Mouse (Mus musculus) limb, embryonic 13.5 days (tissue): Measurements from ENCODE around the gene Pcdh17. TPM values are rescaled to one million over a fixed set of nuclear protein-coding genes. Genes with fewer than 3 reads are reported as not detected.

Experiments used
- ATAC-seq: fragments of 200-750 bp; cut with Nextera tagmentation; 2 replicates; pipeline ENCODE4 v1.8.0; 2017; ENCODE audit warnings: low read depth, moderate number of reproducible peaks, moderate TSS enrichment; ENCODE audit not compliant: low FRiP score
- H3K27ac ChIP-seq: fragments of 300-500 bp; sonication (generic); 2 replicates; pipeline ENCODE4 v1.5.1; 2015; ENCODE audit warnings: inconsistent platforms, mild to moderate bottlenecking, moderate library complexity
- H3K27me3 ChIP-seq: fragments of 300-500 bp; sonication (generic); 2 replicates; pipeline ENCODE4 v1.6.1; 2015; ENCODE audit warnings: mild to moderate bottlenecking, inconsistent platforms
- H3K36me3 ChIP-seq: fragments of 300-500 bp; sonication (generic); 2 replicates; pipeline ENCODE4 v1.6.1; 2015; ENCODE audit warnings: inconsistent platforms, mild to moderate bottlenecking, moderate library complexity
- H3K4me1 ChIP-seq: fragments of 300-500 bp; sonication (generic); 2 replicates; pipeline ENCODE4 v1.6.1; 2015; ENCODE audit warnings: inconsistent platforms
- H3K4me2 ChIP-seq: fragments of 300-500 bp; sonication (generic); replicated peaks from 2 replicates; pipeline ENCODE4 v1.6.1; 2015; ENCODE audit warnings: inconsistent platforms, mild to moderate bottlenecking, moderate library complexity
- H3K4me3 ChIP-seq: fragments of 300-500 bp; sonication (generic); 2 replicates; pipeline ENCODE4 v1.5.1; 2015; ENCODE audit warnings: moderate library complexity, mild to moderate bottlenecking, inconsistent platforms
- H3K9ac ChIP-seq: fragments of 300-500 bp; sonication (generic); 2 replicates; pipeline ENCODE4 v1.6.1; 2015; ENCODE audit warnings: mild to moderate bottlenecking, inconsistent platforms
- H3K9me3 ChIP-seq: fragments of 300-500 bp; sonication (generic); 2 replicates; pipeline ENCODE4 v1.6.1; 2016; ENCODE audit warnings: inconsistent platforms
- WGBS: fragments of 180-500 bp; shearing (Covaris S2); methylation state at CpG from one replicate; pipeline ENCODE4 v1.1.7; 2015; 5-methylcytosine and 5-hydroxymethylcytosine counted together
- polyA plus RNA-seq: library from polyadenylated mRNA; unstranded; fragments of >200 nt; fragmentation: Nextera tagmentation; extraction: Ambion mirVana; gene quantifications from 2 replicates; pipeline ENCODE4 v1.2.1, GENCODE M21; 2015

Pcdh17 gene
- polyA plus RNA-seq = 8.6 and 8.9 TPM in 2 replicates

DNA sequence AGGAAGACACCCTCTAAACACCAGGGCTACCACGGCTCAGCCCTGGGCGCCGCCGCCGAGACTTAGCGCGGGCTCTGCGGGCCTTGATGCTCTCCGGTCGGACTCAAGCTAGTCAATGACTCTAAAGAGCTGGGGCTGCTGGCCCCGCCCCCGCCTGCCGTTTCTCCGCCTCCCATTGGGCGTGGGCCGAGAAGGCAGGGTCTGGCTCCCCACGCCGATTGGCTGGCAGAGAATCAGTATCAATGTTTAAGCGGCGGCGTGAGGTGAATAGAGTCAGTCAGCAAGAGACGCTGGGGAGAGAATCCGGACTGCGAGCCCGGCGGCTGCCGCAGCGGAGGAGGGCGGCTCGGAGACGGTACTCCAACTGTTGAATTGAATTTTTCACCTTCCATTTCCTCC is at the start of gene Pcdh17:
Gene Pcdh17, plus strand, starts transcription at position 276 of the 399 bp plus-strand sequence.
- H3K27me3 ChIP-seq = peaks cover 43% of the 10 kb centered on the region
- H3K4me3 ChIP-seq = peak within 1 kb of the TSS; percentile 59
- H3K4me2 ChIP-seq = peak within 1 kb of the TSS; percentile 89
- ATAC-seq = peak; percentile 93
- H3K9me3 ChIP-seq = no peaks in the 10 kb centered on the region
- no peaks in the 10 kb centered on the region for H3K36me3 ChIP-seq
- peaks cover 28% of the 10 kb centered on the region for H3K4me1 ChIP-seq
- H3K9ac ChIP-seq = peak within 1 kb of the TSS; percentile 63
- WGBS = under 1% methylated on average over 31 of the region's 31 CpGs
- peak within 1 kb of the TSS; percentile 79 for H3K27ac ChIP-seq

DNA sequence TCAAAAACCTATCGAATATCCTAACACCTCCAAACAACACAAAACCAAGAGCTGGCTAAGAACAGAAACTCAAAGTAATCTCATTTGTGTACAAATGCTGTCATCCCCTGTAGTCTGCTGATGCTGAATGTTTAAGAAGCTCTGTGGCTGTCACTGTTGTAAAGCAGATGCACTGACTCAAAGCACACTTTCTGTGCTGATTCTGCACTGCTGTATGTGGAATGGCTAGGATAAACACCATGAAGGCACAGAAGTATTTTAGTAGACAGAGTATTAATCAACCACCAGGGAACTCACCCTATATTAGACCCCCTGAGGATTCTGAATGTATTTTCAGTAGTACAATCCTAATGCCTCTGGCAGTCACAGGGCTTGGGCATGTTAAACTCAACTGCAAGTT is 46.2 kb upstream of the Pcdh17 start:
- ATAC-seq = no peak
- no peak overlapping the region for H3K9ac ChIP-seq
- 67% methylated on average over 1 of the region's 1 CpGs for WGBS

DNA sequence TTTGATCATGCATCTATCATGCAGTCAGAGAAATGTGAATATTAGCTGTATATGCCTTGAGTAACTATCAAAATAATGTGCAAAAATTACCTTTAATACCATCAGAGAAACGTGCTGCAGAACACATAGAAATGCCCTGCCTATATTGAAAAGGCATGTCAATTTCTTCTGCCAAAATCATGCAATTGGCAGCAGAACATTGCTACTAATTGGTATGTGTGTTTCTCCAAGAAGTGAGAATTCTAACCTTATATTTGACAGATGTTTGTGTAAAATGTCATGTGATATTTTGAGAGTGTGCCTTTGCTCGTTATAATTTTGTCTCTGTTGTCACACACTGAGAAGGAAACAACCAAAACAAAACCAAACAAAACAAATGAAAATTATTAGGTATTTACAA is 18.6 kb upstream of the Pcdh17 start:
- 55% methylated on average over 2 of the region's 2 CpGs for WGBS
- Histone ChIP-seq H3K27ac (no peak overlapping the region), H3K9me3 (no peaks in the 10 kb centered on the region), H3K36me3 (no peaks in the 10 kb centered on the region), H3K4me3 (no peak overlapping the region), H3K9ac (no peak overlapping the region), H3K4me2 (no peak overlapping the region), H3K4me1 (no peaks in the 10 kb centered on the region), H3K27me3 (no peaks in the 10 kb centered on the region)
- ATAC-seq = no peak

More for the DNA sequence above, 46.2 kb upstream of the Pcdh17 start:
- H3K4me3 ChIP-seq = no peak overlapping the region
- H3K9me3 ChIP-seq = no peaks in the 10 kb centered on the region
- no peaks in the 10 kb centered on the region for H3K36me3 ChIP-seq
- H3K4me1 ChIP-seq = no peaks in the 10 kb centered on the region
- no peak overlapping the region for H3K4me2 ChIP-seq
- H3K27ac ChIP-seq = no peak overlapping the region
- H3K27me3 ChIP-seq = no peaks in the 10 kb centered on the region

DNA sequence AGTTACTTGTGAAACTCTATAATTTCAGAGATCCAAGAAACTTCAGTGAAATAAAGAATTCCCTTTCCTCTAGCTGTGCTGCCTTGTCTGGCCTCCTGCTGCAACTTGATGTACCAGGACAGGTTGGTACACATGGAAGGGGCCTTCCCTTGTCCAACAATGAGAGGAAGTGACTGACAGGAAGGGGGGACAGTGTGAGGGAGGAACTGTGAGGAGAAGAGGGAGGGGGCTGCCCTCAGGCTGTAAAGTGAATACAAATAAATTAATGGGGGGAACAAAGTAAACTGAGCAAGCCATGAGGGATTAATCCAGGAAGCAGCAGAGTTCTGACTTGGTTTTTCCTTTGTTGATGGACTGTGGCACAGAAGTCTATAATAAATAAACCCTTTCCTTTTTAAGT is 16.7 kb upstream of the Pcdh17 start:
- Histone ChIP-seq H3K4me1 (no peaks in the 10 kb centered on the region), H3K9ac (no peak overlapping the region), H3K27ac (no peak overlapping the region), H3K4me2 (no peak overlapping the region), H3K4me3 (no peak overlapping the region), H3K27me3 (no peaks in the 10 kb centered on the region), H3K36me3 (no peaks in the 10 kb centered on the region), H3K9me3 (no peaks in the 10 kb centered on the region)
- ATAC-seq = no peak

DNA sequence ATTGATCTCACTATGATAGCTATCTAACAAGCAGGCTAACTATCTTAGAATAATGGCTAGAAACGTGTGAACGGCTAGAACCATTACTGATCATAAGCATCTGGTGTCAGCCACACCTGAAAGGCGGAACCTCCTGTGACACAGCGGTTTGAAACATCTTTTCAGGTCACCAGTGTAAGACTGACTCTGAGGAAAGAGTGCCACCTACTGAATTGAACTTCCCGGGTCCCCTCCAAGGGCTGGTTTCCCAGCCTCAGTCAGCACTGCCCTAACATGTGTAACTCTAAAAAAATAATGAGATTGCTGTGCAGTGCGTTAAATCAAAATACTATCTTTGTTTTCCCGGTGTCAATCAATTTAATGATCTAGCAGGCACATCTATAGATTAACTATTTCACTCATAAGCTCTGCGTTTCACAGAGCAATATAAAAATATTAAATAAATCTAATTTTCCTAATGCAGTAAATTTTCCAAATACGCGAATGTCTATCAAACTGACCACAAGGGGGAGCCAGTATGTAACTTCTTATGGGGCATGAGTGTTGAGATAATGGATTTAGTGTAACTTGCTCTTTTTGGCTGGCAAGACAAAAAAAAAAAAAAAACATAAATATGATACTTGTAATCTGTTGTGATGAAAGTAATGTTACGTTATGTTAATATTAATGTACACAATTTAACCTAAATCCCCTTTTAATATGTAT is 5.1 kb upstream of the Pcdh17 start:
- no peaks in the 10 kb centered on the region for H3K4me1 ChIP-seq
- H3K9me3 ChIP-seq = no peaks in the 10 kb centered on the region
- no peak overlapping the region for H3K27ac ChIP-seq
- H3K9ac ChIP-seq = no peak overlapping the region
- H3K4me3 ChIP-seq = no peak overlapping the region
- peaks cover 4% of the 10 kb centered on the region; the same call in 1 of the 2 replicates for H3K27me3 ChIP-seq
- ATAC-seq = 0 out of 2 replicates have a peak, but pooled peaks have one; percentile 38
- 25% methylated on average over 11 of the region's 11 CpGs for WGBS
- no peak overlapping the region for H3K4me2 ChIP-seq
- no peaks in the 10 kb centered on the region for H3K36me3 ChIP-seq

DNA sequence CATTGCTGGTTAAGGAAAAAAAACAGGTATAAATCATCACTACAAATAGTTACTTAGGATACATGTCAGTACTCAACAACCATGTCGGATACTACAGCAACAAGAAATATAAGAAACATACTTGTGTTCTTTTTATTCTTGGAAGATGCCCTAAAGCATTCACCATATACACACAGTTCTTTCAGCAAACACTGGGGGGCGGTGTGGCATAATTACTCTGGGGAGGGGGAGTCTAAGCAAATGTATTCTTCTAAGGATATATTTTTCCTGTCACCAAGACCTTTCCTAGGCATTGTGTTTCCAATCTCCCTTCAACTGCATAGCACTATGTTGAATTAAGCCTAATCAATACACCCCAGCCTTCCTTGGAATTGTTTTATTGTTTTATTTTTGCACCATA is 2.5 kb upstream of the Pcdh17 start:
- H3K27me3 ChIP-seq = peaks cover 19% of the 10 kb centered on the region
- H3K9ac ChIP-seq = no peak overlapping the region
- no peak for ATAC-seq
- H3K4me3 ChIP-seq = no peak overlapping the region
- 8% methylated on average over 2 of the region's 2 CpGs for WGBS
- H3K9me3 ChIP-seq = no peaks in the 10 kb centered on the region
- H3K36me3 ChIP-seq = no peaks in the 10 kb centered on the region
- peaks cover 12% of the 10 kb centered on the region; the same call in 1 of the 2 replicates for H3K4me1 ChIP-seq
- no peak overlapping the region for H3K27ac ChIP-seq
- H3K4me2 ChIP-seq = no peak overlapping the region

DNA sequence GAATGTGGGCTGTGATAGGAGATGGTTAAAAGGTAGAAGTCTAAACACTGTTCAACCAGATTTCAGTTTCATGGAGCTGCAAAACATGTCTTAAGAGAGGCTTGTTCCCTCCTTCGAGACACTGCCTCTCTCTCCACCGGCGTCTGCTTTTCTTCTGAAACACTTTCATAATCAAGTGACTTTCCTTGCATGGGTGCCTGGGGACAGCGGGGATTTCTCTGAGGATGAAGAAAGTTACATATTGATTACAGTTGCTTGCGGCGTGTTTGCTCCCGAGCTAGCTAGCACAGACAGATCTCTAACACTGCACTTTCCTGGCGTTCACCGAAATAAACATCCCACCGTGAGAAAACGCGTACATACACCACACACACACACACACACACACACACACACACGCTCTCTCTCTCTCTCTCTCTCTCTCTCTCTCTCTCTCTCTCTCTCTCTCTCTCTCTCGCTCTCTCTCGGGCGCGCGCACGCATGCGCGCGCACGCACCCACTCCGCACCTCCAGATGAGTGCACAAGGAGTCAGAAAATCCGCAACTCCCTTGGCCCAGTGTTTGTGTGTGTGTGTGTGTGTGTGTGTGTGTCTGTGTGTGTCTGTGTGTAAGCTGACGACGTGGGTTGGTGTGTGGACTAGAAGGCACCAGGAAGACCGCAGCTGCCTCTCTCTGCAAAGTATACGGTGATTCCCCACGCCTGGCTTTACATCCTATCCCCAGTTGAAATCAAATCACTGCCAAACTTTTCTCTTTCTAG is 655 bp upstream of the Pcdh17 start:
- Histone ChIP-seq H3K27ac (peak overlapping the region; percentile 79), H3K27me3 (peaks cover 37% of the 10 kb centered on the region), H3K4me2 (peak overlapping the region; percentile 89), H3K4me3 (peak overlapping the region; percentile 59), H3K4me1 (peaks cover 23% of the 10 kb centered on the region; the same call in 1 of the 2 replicates), H3K9me3 (no peaks in the 10 kb centered on the region), H3K36me3 (no peaks in the 10 kb centered on the region), H3K9ac (peak overlapping the region; percentile 63)
- WGBS = under 1% methylated on average over 28 of the region's 30 CpGs
- ATAC-seq = peak; percentile 65

DNA sequence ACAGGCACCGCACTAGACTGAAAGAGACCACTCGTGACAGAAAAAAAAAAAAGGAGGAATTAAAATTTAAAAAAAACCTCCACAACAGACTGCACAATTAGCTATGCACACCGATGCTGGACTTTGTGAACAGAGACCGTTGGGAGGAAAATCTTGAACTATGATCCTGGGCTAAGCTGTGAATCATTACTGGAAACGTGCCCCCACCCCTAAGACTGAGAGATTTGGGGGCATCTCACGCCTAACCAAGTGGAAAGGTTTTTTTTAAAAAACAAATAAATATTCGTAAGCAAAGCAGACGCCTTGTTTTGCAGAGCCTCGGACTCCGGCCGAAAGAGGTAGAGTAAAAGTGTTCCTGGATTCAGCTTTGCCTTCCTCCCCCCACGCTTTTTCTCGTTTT is 398 bp downstream of the Pcdh17 start:
- no peaks in the 10 kb centered on the region for H3K36me3 ChIP-seq
- WGBS = under 1% methylated on average over 13 of the region's 13 CpGs
- no peak overlapping the region for H3K27ac ChIP-seq
- no peaks in the 10 kb centered on the region for H3K9me3 ChIP-seq
- H3K27me3 ChIP-seq = peaks cover 47% of the 10 kb centered on the region
- H3K9ac ChIP-seq = peak overlapping the region; percentile 61
- peak overlapping the region; percentile 89 for H3K4me2 ChIP-seq
- peak overlapping the region; percentile 59 for H3K4me3 ChIP-seq
- ATAC-seq = no peak
- H3K4me1 ChIP-seq = peaks cover 32% of the 10 kb centered on the region

DNA sequence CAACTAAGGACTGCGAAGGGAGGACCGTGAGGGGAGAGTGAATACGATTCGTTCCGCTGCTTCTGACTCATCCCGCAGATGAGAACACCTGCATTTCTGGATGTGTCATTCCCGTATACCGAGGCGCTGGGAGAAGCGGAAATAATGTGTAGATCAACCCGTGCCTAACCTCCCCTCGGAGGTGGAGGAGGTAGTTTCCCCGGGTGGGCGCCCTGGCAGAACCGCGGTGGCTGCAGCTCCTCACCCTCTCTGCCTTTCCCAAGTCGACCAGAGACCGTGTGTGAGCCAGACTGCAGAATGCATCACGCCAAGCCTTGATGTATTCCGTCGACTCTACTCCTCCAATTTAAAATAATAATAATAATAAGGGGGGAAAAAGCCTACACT is 906 bp downstream of the Pcdh17 start:
- Histone ChIP-seq H3K27ac (no peak overlapping the region), H3K4me1 (peaks cover 32% of the 10 kb centered on the region), H3K9me3 (no peaks in the 10 kb centered on the region), H3K36me3 (no peaks in the 10 kb centered on the region), H3K4me3 (peak overlapping the region; percentile 59), H3K9ac (peak overlapping the region; percentile 61; the same call in 1 of the 2 replicates), H3K4me2 (peak overlapping the region; percentile 89), H3K27me3 (peaks cover 50% of the 10 kb centered on the region)
- ATAC-seq = no peak
- WGBS = under 1% methylated on average over 21 of the region's 21 CpGs

DNA sequence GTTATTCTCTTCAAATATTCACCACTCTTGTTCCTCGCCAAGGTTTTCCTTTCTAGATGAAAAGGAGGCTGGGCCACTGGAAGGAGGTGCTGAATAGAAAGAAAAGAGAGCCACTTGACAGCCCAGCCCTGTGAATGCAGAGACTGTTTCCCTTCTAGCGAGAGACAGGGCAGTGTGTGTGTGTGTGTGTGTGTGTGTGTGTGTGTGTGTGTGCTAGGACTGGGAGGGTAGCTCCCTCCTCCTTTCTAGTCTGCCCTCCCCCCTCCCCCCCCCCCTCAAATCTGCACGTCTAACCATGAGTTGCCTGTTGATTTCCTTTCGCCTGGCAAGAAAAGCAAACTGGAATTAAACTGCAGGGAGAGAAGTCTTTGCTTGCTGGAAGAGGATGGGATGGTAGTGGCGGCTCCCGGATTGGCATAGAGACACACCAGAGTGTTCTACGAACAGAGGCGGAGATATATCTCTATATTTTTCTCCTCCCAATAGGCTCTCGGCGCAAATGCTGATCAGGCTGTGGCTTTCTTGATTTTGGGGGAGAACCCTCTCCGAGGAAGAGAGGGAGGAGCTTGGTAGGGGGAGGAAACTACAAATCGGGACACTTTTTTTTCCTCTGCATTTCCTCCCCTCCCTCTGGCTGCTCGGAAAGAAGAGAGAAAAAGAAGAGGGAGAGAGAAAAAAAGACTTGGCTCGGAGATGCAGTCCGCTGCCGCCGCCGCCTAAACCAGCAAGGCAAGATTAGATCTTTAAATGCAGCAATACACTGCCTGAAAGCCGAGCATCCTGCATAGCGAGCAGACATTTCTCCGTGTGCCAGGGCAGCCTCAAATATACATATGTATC is 1.5 kb downstream of the Pcdh17 start:
- ATAC-seq = no peak
- peak overlapping the region; percentile 71 for H3K9ac ChIP-seq
- peak overlapping the region; percentile 52; the same call in 1 of the 2 replicates for H3K27ac ChIP-seq
- peaks cover 55% of the 10 kb centered on the region for H3K27me3 ChIP-seq
- H3K4me2 ChIP-seq = peak overlapping the region; percentile 89
- H3K36me3 ChIP-seq = no peaks in the 10 kb centered on the region
- H3K9me3 ChIP-seq = no peaks in the 10 kb centered on the region
- H3K4me3 ChIP-seq = peak overlapping the region; percentile 59
- under 1% methylated on average over 20 of the region's 21 CpGs for WGBS
- peaks cover 32% of the 10 kb centered on the region for H3K4me1 ChIP-seq

DNA sequence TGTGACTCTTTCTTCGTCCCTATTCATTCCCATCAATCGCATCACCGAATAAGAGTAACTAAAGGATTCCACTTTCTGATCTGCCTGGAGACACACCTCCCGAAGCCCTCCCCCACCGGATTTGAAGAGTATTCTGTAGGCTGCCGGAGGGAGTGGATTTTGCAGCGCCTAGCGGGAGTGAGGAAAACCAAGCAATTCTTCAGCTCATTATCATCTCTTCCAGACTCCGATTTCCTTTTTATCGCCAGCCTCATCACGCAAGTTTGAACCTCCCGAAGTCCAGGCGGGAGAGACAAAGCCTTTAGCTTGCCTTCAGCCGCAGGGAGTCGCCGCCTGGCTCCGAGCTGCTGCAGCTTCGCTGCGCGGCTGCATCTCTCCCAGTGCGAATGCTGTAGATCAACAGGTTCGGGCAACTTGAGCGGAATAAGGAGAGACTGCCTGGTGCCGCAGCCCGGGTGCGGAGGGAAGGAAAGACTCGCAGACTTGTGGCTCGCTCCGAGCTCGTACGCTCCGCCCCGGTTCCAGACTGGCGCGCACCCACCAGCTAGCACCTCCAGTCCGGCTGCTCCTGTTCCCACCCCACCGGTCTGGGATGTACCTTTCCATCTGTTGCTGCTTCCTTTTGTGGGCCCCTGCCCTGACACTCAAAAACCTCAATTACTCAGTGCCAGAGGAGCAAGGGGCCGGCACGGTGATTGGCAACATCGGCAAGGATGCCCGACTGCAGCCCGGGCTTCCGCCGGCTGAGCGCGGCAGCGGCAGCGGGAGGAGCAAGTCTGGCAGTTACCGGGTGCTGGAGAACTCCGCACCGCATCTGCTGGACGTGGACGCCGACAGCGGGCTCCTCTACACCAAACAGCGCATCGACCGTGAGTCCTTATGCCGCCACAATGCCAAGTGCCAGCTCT is 2.4 kb downstream of the Pcdh17 start:
- H3K9me3 ChIP-seq = no peaks in the 10 kb centered on the region
- peaks cover 32% of the 10 kb centered on the region for H3K4me1 ChIP-seq
- H3K27ac ChIP-seq = peak overlapping the region; percentile 52; the same call in 1 of the 2 replicates
- H3K4me3 ChIP-seq = peak overlapping the region; percentile 59
- H3K9ac ChIP-seq = peak overlapping the region; percentile 71
- H3K4me2 ChIP-seq = peak overlapping the region; percentile 89
- no peaks in the 10 kb centered on the region for H3K36me3 ChIP-seq
- ATAC-seq = no peak
- under 1% methylated on average over 59 of the region's 59 CpGs for WGBS
- peaks cover 55% of the 10 kb centered on the region for H3K27me3 ChIP-seq
